Mouse (Mus musculus) brain, embryonic 14.5 days (tissue): Measurements from ENCODE around the gene Ddi2.

Source experiments
- CTCF ChIP-seq: fragments of 200-500 bp; IDR thresholded peaks from 2 replicates; pipeline ENCODE4 v1.5.1; 2012; ENCODE audit warnings: inconsistent platforms, mild to moderate bottlenecking, moderate library complexity, borderline replicate concordance; ENCODE audit not compliant: insufficient read depth, insufficient read length; ENCODE audit errors: extremely low read depth
- POLR2A ChIP-seq: fragments of 200-500 bp; IDR thresholded peaks from 2 replicates; pipeline ENCODE4 v1.6.1; 2012; ENCODE audit warnings: mild to moderate bottlenecking, inconsistent platforms, borderline replicate concordance; ENCODE audit not compliant: poor library complexity, insufficient read depth, insufficient read length, severe bottlenecking; ENCODE audit errors: extremely low read depth

- TF ChIP-seq CTCF (no peak), POLR2A (no peak)
Measured at GRCm38 (mm10) chr4:141752076-141752421, 28.8 kb upstream of the Ddi2 start.
